10 mouse cellular contexts compared by ENCODE assay signal in the genomic region with DNA sequence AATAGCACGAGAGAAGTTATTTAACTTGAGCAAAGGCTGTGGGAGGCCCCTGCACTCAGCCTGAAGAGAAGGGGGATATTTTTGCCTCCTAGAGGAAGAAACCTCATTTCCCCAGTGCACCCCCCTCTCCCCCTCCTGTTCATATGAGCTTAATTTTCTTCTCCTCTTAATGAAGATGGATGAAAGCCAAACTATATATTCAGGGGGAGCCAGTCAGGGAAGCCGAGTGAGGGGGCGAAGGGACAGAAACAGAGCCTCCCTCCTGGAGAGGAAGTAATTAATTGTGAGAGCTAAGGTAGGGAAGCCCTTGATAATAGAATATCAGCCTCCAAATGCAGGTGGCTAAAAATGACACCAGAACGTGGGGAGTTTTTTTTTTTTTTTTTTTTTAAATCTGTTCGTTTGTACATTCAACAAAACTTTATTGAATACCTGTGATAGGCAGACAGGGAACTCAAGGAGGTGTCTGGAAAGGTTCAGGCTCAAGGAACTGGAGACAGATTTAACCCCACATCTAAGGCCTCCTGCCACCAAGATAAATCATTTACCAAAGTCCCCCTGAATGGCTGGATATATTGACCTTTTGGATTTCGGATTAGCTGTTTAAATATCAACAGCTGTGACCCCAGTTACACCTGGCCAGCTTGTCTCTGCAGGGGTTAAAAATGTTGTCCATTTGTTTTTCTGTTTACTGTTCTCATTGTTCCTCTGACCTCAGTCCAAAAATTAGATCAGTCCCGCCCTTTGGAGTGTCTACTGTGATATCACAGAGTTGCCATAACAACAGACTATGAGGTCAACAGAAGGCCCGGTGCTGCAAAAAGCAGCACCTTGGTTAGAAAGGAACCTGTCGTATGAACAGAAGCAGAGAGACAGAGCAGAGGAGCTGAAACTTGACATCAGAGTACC. TPM values are rescaled to one million over a fixed set of nuclear protein-coding genes. Genes with fewer than 3 reads are reported as not detected.
DNase-seq lines count a peak whose midpoint lies in the region; ATAC-seq lines count a peak whose summit lies in the region.
"Had no signal": no experiment of that assay in that cellular context is flagged by ENCODE, and none has a peak within 500 bp of the region (broad histone marks: within the 10 kb centered on the region; RNA-seq: fewer than 3 reads in every experiment).

No protein-coding gene starts in this region.

- ATAC-seq in limb, embryonic 12.5 days (ENCODE audit: insufficient number of reproducible peaks, insufficient read depth, low FRiP score, low TSS enrichment, low read depth): no peak
- ATAC-seq in embryonic facial prominence, embryonic 13.5 days (ENCODE audit: insufficient number of reproducible peaks, insufficient read depth, low FRiP score, low TSS enrichment, low read depth): no peak
- no peak for ATAC-seq in midbrain, embryonic 15.5 days (replicated peaks)

- H3K36me3 ChIP-seq in limb, embryonic 12.5 days: no peaks in the 10 kb centered on the region
- no peaks in the 10 kb centered on the region for H3K36me3 ChIP-seq in limb, embryonic 10.5 days
- no peaks in the 10 kb centered on the region for H3K36me3 ChIP-seq in embryonic facial prominence, embryonic 13.5 days
- no peaks in the 10 kb centered on the region for H3K36me3 ChIP-seq in midbrain, embryonic 15.5 days (replicated peaks)
- H3K36me3 ChIP-seq: G1E had no signal

- no peaks in the 10 kb centered on the region for H3K9me3 ChIP-seq in limb, embryonic 12.5 days
- no peaks in the 10 kb centered on the region for H3K9me3 ChIP-seq in limb, embryonic 10.5 days (replicated peaks)
- H3K9me3 ChIP-seq in embryonic facial prominence, embryonic 13.5 days: no peaks in the 10 kb centered on the region
- H3K9me3 ChIP-seq in midbrain, embryonic 15.5 days: no peaks in the 10 kb centered on the region
- H3K9me3 ChIP-seq: G1E had no signal

- no peak overlapping the region for H3K4me3 ChIP-seq in limb, embryonic 12.5 days (replicated peaks)
- no peak overlapping the region for H3K4me3 ChIP-seq in limb, embryonic 10.5 days
- no peak overlapping the region for H3K4me3 ChIP-seq in embryonic facial prominence, embryonic 13.5 days
- no peak overlapping the region for H3K4me3 ChIP-seq in midbrain, embryonic 15.5 days

- no peak overlapping the region for H3K9ac ChIP-seq in limb, embryonic 12.5 days (replicated peaks)
- H3K9ac ChIP-seq in embryonic facial prominence, embryonic 13.5 days: no peak overlapping the region
- H3K9ac ChIP-seq in midbrain, embryonic 15.5 days: no peak overlapping the region

- no peak for DNase-seq in limb, embryonic 10.5 days (ENCODE audit: low spot score)
- peak; percentile 48 for DNase-seq in kidney, adult 18-20 months
- no peak for DNase-seq in left cerebral cortex, postnatal 10 days (ENCODE audit: extremely low spot score in 1 of 2, low spot score in 2 of 2)
- DNase-seq in cerebellum, postnatal 10 days: no peak
- DNase-seq in layer of hippocampus, adult 9-11 months: no peak
- DNase-seq: gastrocnemius, postnatal 14 days had no signal

- 31% methylated on average over 9 of the region's 9 CpGs for WGBS in limb, embryonic 12.5 days
- WGBS in limb, embryonic 10.5 days: 31% methylated on average over 9 of the region's 9 CpGs
- 42% methylated on average over 9 of the region's 9 CpGs for WGBS in embryonic facial prominence, embryonic 13.5 days
- WGBS in midbrain, embryonic 15.5 days: 41% methylated on average over 9 of the region's 9 CpGs

- peaks cover 14% of the 10 kb centered on the region for H3K27me3 ChIP-seq in limb, embryonic 12.5 days
- peaks cover 58% of the 10 kb centered on the region; the same call in 1 of the 2 replicates for H3K27me3 ChIP-seq in limb, embryonic 10.5 days (ENCODE audit: low read depth, poor library complexity, severe bottlenecking)
- H3K27me3 ChIP-seq in embryonic facial prominence, embryonic 13.5 days: peaks cover 5% of the 10 kb centered on the region; the same call in 1 of the 2 replicates
- no peaks in the 10 kb centered on the region for H3K27me3 ChIP-seq in midbrain, embryonic 15.5 days (replicated peaks)

- H3K4me1 ChIP-seq in limb, embryonic 12.5 days (replicated peaks): peaks cover 25% of the 10 kb centered on the region
- peaks cover 73% of the 10 kb centered on the region for H3K4me1 ChIP-seq in limb, embryonic 10.5 days
- H3K4me1 ChIP-seq in embryonic facial prominence, embryonic 13.5 days: peaks cover 72% of the 10 kb centered on the region
- peaks cover 59% of the 10 kb centered on the region for H3K4me1 ChIP-seq in midbrain, embryonic 15.5 days

- H3K4me2 ChIP-seq in limb, embryonic 12.5 days: peak overlapping the region; percentile 34; the same call in 1 of the 2 replicates
- H3K4me2 ChIP-seq in embryonic facial prominence, embryonic 13.5 days: no peak overlapping the region
- no peak overlapping the region for H3K4me2 ChIP-seq in midbrain, embryonic 15.5 days

- H3K27ac ChIP-seq in limb, embryonic 12.5 days: no peak overlapping the region
- no peak overlapping the region for H3K27ac ChIP-seq in limb, embryonic 10.5 days
- peak overlapping the region; percentile 16; the same call in 1 of the 2 replicates for H3K27ac ChIP-seq in embryonic facial prominence, embryonic 13.5 days
- H3K27ac ChIP-seq in midbrain, embryonic 15.5 days: peak overlapping the region; percentile 26; the same call in 1 of the 2 replicates

- intact Hi-C loops in left cerebral cortex, postnatal 10 days (cut with DNase I): no loop called here

RNA-seq across cellular contexts. Expression of gene Golt1a, which starts 54.5 kb away (rescaled TPM):
- polyA plus RNA-seq in limb, embryonic 12.5 days (2016; fragmentation: Nextera tagmentation; extraction: Ambion mirVana): not detected in 2 replicates
- not detected in 2 replicates for polyA plus RNA-seq in limb, embryonic 10.5 days (2016; fragmentation: Nextera tagmentation; extraction: Ambion mirVana)
- polyA plus RNA-seq in embryonic facial prominence, embryonic 13.5 days (2015; fragmentation: Nextera tagmentation; extraction: Ambion mirVana): not detected in 2 replicates
- 0.17 TPM in 1 of 2 replicates, not detected in the other for polyA plus RNA-seq in midbrain, embryonic 15.5 days (2015; fragmentation: Nextera tagmentation; extraction: Ambion mirVana)
- under 1 TPM in 1 of 2 experiments, not detected in 1; 0.39 TPM for total RNA-seq in left cerebral cortex, postnatal 10 days (2021)
- total RNA-seq: G1E; gastrocnemius, postnatal 14 days had no signal
- polyA plus RNA-seq: G1E had no signal

Comparison
In these comparisons a context has a peak if more than half of its experiments do, and no peak if none do; other contexts are left out.
1. H3K27ac ChIP-seq: peak in embryonic facial prominence, embryonic 13.5 days (single experiment) and midbrain, embryonic 15.5 days (single experiment); none in limb, embryonic 12.5 days (single experiment) and limb, embryonic 10.5 days (single experiment).